Mouse (Mus musculus): ENCODE measurements around the gene Scn4a. TPM values are rescaled to one million over a fixed set of nuclear protein-coding genes. Genes with fewer than 3 reads are reported as not detected.

Gene Scn4a
- polyA plus RNA-seq, 1 experiment from 2014 or later: 1.5 TPM

GRCm38 (mm10) chr11:106306758-106307157, 46.3 kb downstream of the Scn4a start:
- ATAC-seq (ENCODE audit: low read depth) (no peak), DNase-seq (ENCODE audit: low spot score) (no peak)
- Histone ChIP-seq H3K27ac (replicated peaks; ENCODE audit: low read depth, low read length) (no peak overlapping the region), H3K36me3 (ENCODE audit: control insufficient read depth, insufficient read depth, low read length) (no peaks in the 10 kb centered on the region), H3K4me3 (ENCODE audit: low read depth, low read length) (no peak overlapping the region), H3K4me2 (ENCODE audit: low read depth, low read length) (no peak overlapping the region), H3K9me3 (ENCODE audit: control insufficient read depth, low read length) (no peaks in the 10 kb centered on the region), H3K4me1 (ENCODE audit: control insufficient read depth, insufficient read depth, low read length) (no peaks in the 10 kb centered on the region), H3K27me3 (replicated peaks; ENCODE audit: control insufficient read depth, insufficient read depth, low read length) (no peaks in the 10 kb centered on the region), H3K9ac (ENCODE audit: low read depth, low read length) (no peak overlapping the region)
- 83% methylated on average over 9 of the region's 9 CpGs for WGBS

- no peak overlapping the region for H3K9ac ChIP-seq (ENCODE audit: low read depth, low read length)
- ATAC-seq (ENCODE audit: low read depth): no peak
- 91% methylated on average over 3 of the region's 3 CpGs for WGBS
- no peak for DNase-seq (ENCODE audit: low spot score)
- no peak overlapping the region for H3K4me3 ChIP-seq (ENCODE audit: low read depth, low read length)
- no peaks in the 10 kb centered on the region for H3K36me3 ChIP-seq (ENCODE audit: control insufficient read depth, insufficient read depth, low read length)
- H3K9me3 ChIP-seq (ENCODE audit: control insufficient read depth, low read length): no peaks in the 10 kb centered on the region
- H3K27me3 ChIP-seq (replicated peaks; ENCODE audit: control insufficient read depth, insufficient read depth, low read length): no peaks in the 10 kb centered on the region
- H3K27ac ChIP-seq (replicated peaks; ENCODE audit: low read depth, low read length): no peak overlapping the region
- no peak overlapping the region for H3K4me2 ChIP-seq (ENCODE audit: low read depth, low read length)
- no peaks in the 10 kb centered on the region for H3K4me1 ChIP-seq (ENCODE audit: control insufficient read depth, insufficient read depth, low read length)
Observed at GRCm38 (mm10) chr11:106306065-106306385, 47.1 kb downstream of the Scn4a start.

- 72% methylated on average over 10 of the region's 10 CpGs for WGBS
- H3K4me1 ChIP-seq (ENCODE audit: control insufficient read depth, insufficient read depth, low read length): no peaks in the 10 kb centered on the region
- H3K4me3 ChIP-seq (ENCODE audit: low read depth, low read length): no peak overlapping the region
- H3K9me3 ChIP-seq (ENCODE audit: control insufficient read depth, low read length): no peaks in the 10 kb centered on the region
- no peak overlapping the region for H3K4me2 ChIP-seq (ENCODE audit: low read depth, low read length)
- ATAC-seq (ENCODE audit: low read depth): no peak
- H3K36me3 ChIP-seq (ENCODE audit: control insufficient read depth, insufficient read depth, low read length): no peaks in the 10 kb centered on the region
- no peak for DNase-seq (ENCODE audit: low spot score)
- no peaks in the 10 kb centered on the region for H3K27me3 ChIP-seq (replicated peaks; ENCODE audit: control insufficient read depth, insufficient read depth, low read length)
- no peak overlapping the region for H3K27ac ChIP-seq (replicated peaks; ENCODE audit: low read depth, low read length)
- H3K9ac ChIP-seq (ENCODE audit: low read depth, low read length): no peak overlapping the region
Observed at GRCm38 (mm10) chr11:106305348-106306064, 47.6 kb downstream of the Scn4a start.

GRCm38 (mm10) chr11:106302634-106303033, 50.5 kb downstream of the Scn4a start:
- 12% methylated on average over 2 of the region's 2 CpGs for WGBS
- Histone ChIP-seq H3K27me3 (replicated peaks; ENCODE audit: control insufficient read depth, insufficient read depth, low read length) (no peaks in the 10 kb centered on the region), H3K27ac (replicated peaks; ENCODE audit: low read depth, low read length) (no peak overlapping the region), H3K4me1 (ENCODE audit: control insufficient read depth, insufficient read depth, low read length) (no peaks in the 10 kb centered on the region), H3K36me3 (ENCODE audit: control insufficient read depth, insufficient read depth, low read length) (no peaks in the 10 kb centered on the region), H3K4me2 (ENCODE audit: low read depth, low read length) (no peak overlapping the region), H3K9ac (ENCODE audit: low read depth, low read length) (no peak overlapping the region), H3K9me3 (ENCODE audit: control insufficient read depth, low read length) (no peaks in the 10 kb centered on the region), H3K4me3 (ENCODE audit: low read depth, low read length) (no peak overlapping the region)
- ATAC-seq (ENCODE audit: low read depth) (peak; percentile 60), DNase-seq (ENCODE audit: low spot score) (peak; percentile 40)

GRCm38 (mm10) chr11:106301765-106302164, 51.3 kb downstream of the Scn4a start, which contains the start of gene Gh:
Gh (minus strand) TSS chr11:106301865.
- ATAC-seq (ENCODE audit: low read depth): no peak
- no peak for DNase-seq (ENCODE audit: low spot score)
- no peaks in the 10 kb centered on the region for H3K9me3 ChIP-seq (ENCODE audit: control insufficient read depth, low read length)
- H3K27me3 ChIP-seq (replicated peaks; ENCODE audit: control insufficient read depth, insufficient read depth, low read length): no peaks in the 10 kb centered on the region
- no peak within 1 kb of the TSS for H3K27ac ChIP-seq (replicated peaks; ENCODE audit: low read depth, low read length)
- H3K36me3 ChIP-seq (ENCODE audit: control insufficient read depth, insufficient read depth, low read length): no peaks in the 10 kb centered on the region
- H3K4me2 ChIP-seq (ENCODE audit: low read depth, low read length): no peak within 1 kb of the TSS
- no peaks in the 10 kb centered on the region for H3K4me1 ChIP-seq (ENCODE audit: control insufficient read depth, insufficient read depth, low read length)
- no peak within 1 kb of the TSS for H3K4me3 ChIP-seq (ENCODE audit: low read depth, low read length)
- WGBS: 83% methylated on average over 9 of the region's 9 CpGs
- no peak within 1 kb of the TSS for H3K9ac ChIP-seq (ENCODE audit: low read depth, low read length)

- H3K27me3 ChIP-seq (replicated peaks; ENCODE audit: control insufficient read depth, insufficient read depth, low read length): no peaks in the 10 kb centered on the region
- ATAC-seq (ENCODE audit: low read depth) (no peak), DNase-seq (ENCODE audit: low spot score) (no peak)
- no peaks in the 10 kb centered on the region for H3K9me3 ChIP-seq (ENCODE audit: control insufficient read depth, low read length)
- H3K4me3 ChIP-seq (ENCODE audit: low read depth, low read length): no peak overlapping the region
- H3K27ac ChIP-seq (replicated peaks; ENCODE audit: low read depth, low read length): no peak overlapping the region
- H3K36me3 ChIP-seq (ENCODE audit: control insufficient read depth, insufficient read depth, low read length): no peaks in the 10 kb centered on the region
- WGBS: 88% methylated on average over 2 of the region's 2 CpGs
- no peak overlapping the region for H3K9ac ChIP-seq (ENCODE audit: low read depth, low read length)
- H3K4me2 ChIP-seq (ENCODE audit: low read depth, low read length): no peak overlapping the region
- H3K4me1 ChIP-seq (ENCODE audit: control insufficient read depth, insufficient read depth, low read length): peaks cover 9% of the 10 kb centered on the region; the same call in 1 of the 2 replicates
Observed at GRCm38 (mm10) chr11:106291861-106292260, 61.2 kb downstream of the Scn4a start.

- no peak for ATAC-seq (ENCODE audit: low read depth)
- H3K9me3 ChIP-seq (ENCODE audit: control insufficient read depth, low read length): no peaks in the 10 kb centered on the region
- no peak overlapping the region for H3K4me3 ChIP-seq (ENCODE audit: low read depth, low read length)
- DNase-seq (ENCODE audit: low spot score): no peak
- no peak overlapping the region for H3K9ac ChIP-seq (ENCODE audit: low read depth, low read length)
- no peak overlapping the region for H3K27ac ChIP-seq (replicated peaks; ENCODE audit: low read depth, low read length)
- peaks cover 17% of the 10 kb centered on the region; the same call in 1 of the 2 replicates for H3K4me1 ChIP-seq (ENCODE audit: control insufficient read depth, insufficient read depth, low read length)
- no peaks in the 10 kb centered on the region for H3K36me3 ChIP-seq (ENCODE audit: control insufficient read depth, insufficient read depth, low read length)
- 91% methylated on average over 5 of the region's 5 CpGs for WGBS
- H3K27me3 ChIP-seq (replicated peaks; ENCODE audit: control insufficient read depth, insufficient read depth, low read length): no peaks in the 10 kb centered on the region
- no peak overlapping the region for H3K4me2 ChIP-seq (ENCODE audit: low read depth, low read length)
Observed at GRCm38 (mm10) chr11:106290376-106290775, 62.7 kb downstream of the Scn4a start.

GRCm38 (mm10) chr11:106289369-106289768, 63.7 kb downstream of the Scn4a start:
- WGBS: 64% methylated on average over 8 of the region's 8 CpGs
- H3K36me3 ChIP-seq (ENCODE audit: control insufficient read depth, insufficient read depth, low read length): no peaks in the 10 kb centered on the region
- no peak overlapping the region for H3K4me3 ChIP-seq (ENCODE audit: low read depth, low read length)
- no peak overlapping the region for H3K4me2 ChIP-seq (ENCODE audit: low read depth, low read length)
- H3K27me3 ChIP-seq (replicated peaks; ENCODE audit: control insufficient read depth, insufficient read depth, low read length): no peaks in the 10 kb centered on the region
- no peak overlapping the region for H3K9ac ChIP-seq (ENCODE audit: low read depth, low read length)
- DNase-seq (ENCODE audit: low spot score) (peak; percentile 64), ATAC-seq (ENCODE audit: low read depth) (no peak)
- no peak overlapping the region for H3K27ac ChIP-seq (replicated peaks; ENCODE audit: low read depth, low read length)
- peaks cover 17% of the 10 kb centered on the region; the same call in 1 of the 2 replicates for H3K4me1 ChIP-seq (ENCODE audit: control insufficient read depth, insufficient read depth, low read length)
- no peaks in the 10 kb centered on the region for H3K9me3 ChIP-seq (ENCODE audit: control insufficient read depth, low read length)

GRCm38 (mm10) chr11:106286987-106287386, 66.1 kb downstream of the Scn4a start:
- Histone ChIP-seq H3K4me3 (ENCODE audit: low read depth, low read length) (no peak overlapping the region), H3K4me2 (ENCODE audit: low read depth, low read length) (no peak overlapping the region), H3K27ac (replicated peaks; ENCODE audit: low read depth, low read length) (peak overlapping the region; percentile 84), H3K36me3 (ENCODE audit: control insufficient read depth, insufficient read depth, low read length) (no peaks in the 10 kb centered on the region), H3K27me3 (replicated peaks; ENCODE audit: control insufficient read depth, insufficient read depth, low read length) (no peaks in the 10 kb centered on the region), H3K4me1 (ENCODE audit: control insufficient read depth, insufficient read depth, low read length) (peaks cover 17% of the 10 kb centered on the region; the same call in 1 of the 2 replicates), H3K9ac (ENCODE audit: low read depth, low read length) (no peak overlapping the region), H3K9me3 (ENCODE audit: control insufficient read depth, low read length) (no peaks in the 10 kb centered on the region)
- DNase-seq (ENCODE audit: low spot score) (peak; percentile 89), ATAC-seq (ENCODE audit: low read depth) (peak; percentile 57; the same call in 1 of the 2 replicates)
- WGBS: 51% methylated on average over 11 of the region's 11 CpGs
